Mouse (Mus musculus): ENCODE data around the gene Bcl10. TPM values are rescaled to one million over a fixed set of nuclear protein-coding genes. Genes with fewer than 3 reads are reported as not detected.
"Not testable (repeated sequence)": the region's sequence is repeated elsewhere in the genome, so short reads cannot be mapped to it uniquely, and the experiment has no call there.

The Bcl10 gene
- 10 to 100 TPM; 10.6 to 16.1 (median 14.2) TPM for total RNA-seq (2022)

GRCm38 (mm10) chr3:145922019-145922854, at the start of gene Bcl10:
Gene Bcl10, plus strand, starts transcription at chr3:145922804.
- DNase-seq (ENCODE audit: low spot score in 2 of 2), result no peak

GRCm38 (mm10) chr3:145873271-145873670, 49.3 kb upstream of the Bcl10 start:
- no peak for DNase-seq (ENCODE audit: low spot score in 2 of 2)

- no peak for DNase-seq (ENCODE audit: low spot score in 2 of 2)
Measured at GRCm38 (mm10) chr3:145874126-145874525, 48.5 kb upstream of the Bcl10 start.

GRCm38 (mm10) chr3:145876120-145876519, 46.5 kb upstream of the Bcl10 start:
- DNase-seq (ENCODE audit: low spot score in 2 of 2), result no peak

- DNase-seq (ENCODE audit: low spot score in 2 of 2), result not testable (repeated sequence)
Measured at GRCm38 (mm10) chr3:145878867-145879266, 43.7 kb upstream of the Bcl10 start.

GRCm38 (mm10) chr3:145880335-145880734, 42.3 kb upstream of the Bcl10 start:
- no peak for DNase-seq (ENCODE audit: low spot score in 2 of 2)

GRCm38 (mm10) chr3:145882076-145882874, 40.3 kb upstream of the Bcl10 start:
- no peak for DNase-seq (ENCODE audit: low spot score in 2 of 2)

- DNase-seq (ENCODE audit: low spot score in 2 of 2), result no peak
Measured at GRCm38 (mm10) chr3:145883233-145883632, 39.4 kb upstream of the Bcl10 start.

- peak; percentile 37 to 38 for DNase-seq (ENCODE audit: low spot score in 2 of 2)
Measured at GRCm38 (mm10) chr3:145885376-145885775, 37.2 kb upstream of the Bcl10 start.

GRCm38 (mm10) chr3:145885851-145886464, 36.6 kb upstream of the Bcl10 start:
- DNase-seq (ENCODE audit: low spot score in 2 of 2), result no peak

GRCm38 (mm10) chr3:145887430-145887971, 35.1 kb upstream of the Bcl10 start:
- no peak for DNase-seq (ENCODE audit: low spot score in 2 of 2)

- DNase-seq (ENCODE audit: low spot score in 2 of 2), result peak; percentile 48 to 78
Measured at GRCm38 (mm10) chr3:145890346-145891132, 32.1 kb upstream of the Bcl10 start.

GRCm38 (mm10) chr3:145892451-145892850, 30.2 kb upstream of the Bcl10 start:
- DNase-seq (ENCODE audit: low spot score in 2 of 2), result no peak

GRCm38 (mm10) chr3:145894131-145894530, 28.5 kb upstream of the Bcl10 start:
- DNase-seq (ENCODE audit: low spot score in 2 of 2), result no peak

- DNase-seq (ENCODE audit: low spot score in 2 of 2), result no peak
Measured at GRCm38 (mm10) chr3:145897749-145898148, 24.9 kb upstream of the Bcl10 start.

- no peak for DNase-seq (ENCODE audit: low spot score in 2 of 2)
Measured at GRCm38 (mm10) chr3:145899832-145900231, 22.8 kb upstream of the Bcl10 start.

GRCm38 (mm10) chr3:145903530-145903929, 19.1 kb upstream of the Bcl10 start:
- no peak for DNase-seq (ENCODE audit: low spot score in 2 of 2)

- peak in 1 of 2 experiments; percentile 68 for DNase-seq (ENCODE audit: low spot score in 2 of 2)
Measured at GRCm38 (mm10) chr3:145904850-145905776, 17.5 kb upstream of the Bcl10 start.

GRCm38 (mm10) chr3:145906582-145906981, 16.0 kb upstream of the Bcl10 start:
- DNase-seq (ENCODE audit: low spot score in 2 of 2), result no peak

- DNase-seq (ENCODE audit: low spot score in 2 of 2), result no peak
Measured at GRCm38 (mm10) chr3:145912512-145912911, 10.1 kb upstream of the Bcl10 start.
